Mouse (Mus musculus) embryonic stem cell, embryonic (primary cell): ENCODE measurements around the gene Ttc28.

Source experiments
- CTCF ChIA-PET, 4 experiments: fragments of 300-600 bp in 2 of 4; fragments of 350-600 bp in 2 of 4; sonication (Branson Sonifier 250); formaldehyde crosslinking; loops; one replicate each; lab custom pipeline; 2022; ENCODE audit warnings: inconsistent platforms in 2 of 4; lab: Charles Lee
- POLR2A ChIA-PET, 4 experiments: fragments of 300-600 bp in 2 of 4; fragments of 350-600 bp in 2 of 4; sonication (Branson Sonifier 250); formaldehyde crosslinking; loops; one replicate each; lab custom pipeline; 2022; ENCODE audit warnings: antibody characterized with exemption in 4 of 4, inconsistent platforms in 1 of 4; lab: Charles Lee

Gene Ttc28

DNA sequence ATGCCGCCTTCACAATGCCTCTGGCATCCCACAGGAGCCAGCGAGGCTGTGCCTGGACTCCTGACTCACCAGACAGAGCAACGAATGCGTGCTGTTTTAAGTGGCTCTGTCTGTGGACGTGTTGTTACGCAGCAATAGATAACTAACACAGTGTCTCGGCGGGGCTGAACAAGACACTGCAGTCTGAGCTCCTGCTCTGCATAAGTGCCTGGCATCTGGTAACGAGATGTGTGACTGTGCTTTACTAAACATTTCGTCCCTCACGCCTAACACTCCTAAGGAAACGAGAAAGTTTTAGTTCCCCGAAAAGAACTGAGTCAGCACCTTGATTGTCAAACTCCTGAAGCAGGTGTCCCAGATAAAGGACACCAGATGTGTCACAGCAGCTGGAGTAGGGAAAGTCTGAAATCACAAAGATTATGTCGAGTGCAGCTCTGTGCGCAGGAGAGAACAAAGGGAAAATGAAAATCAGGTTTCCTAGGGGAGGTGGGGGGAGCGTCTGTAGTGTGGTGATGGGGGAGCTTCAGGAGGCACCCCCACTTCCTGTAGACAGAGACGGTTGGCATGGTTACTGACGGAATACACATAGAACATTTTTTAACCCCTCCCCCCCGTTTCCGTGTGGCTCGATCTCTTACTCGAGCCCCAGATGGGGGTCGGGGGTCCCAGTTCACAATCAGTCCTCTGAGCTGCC lies 280.2 kb downstream of the Ttc28 start:
- ChIA-PET POLR2A (interaction anchor here (0.6 to 2.3 kb wide), 20 partner anchors 8 to 1696 kb away, joined by 3 to 8 read pairs (median 4); no protein-coding TSS in a partner anchor), CTCF (interaction anchor here in 3 of 4 experiments (0.5 to 1.4 kb wide), 4 partner anchors 48 to 326 kb away, joined by 3 to 5 read pairs (median 4); no protein-coding TSS in a partner anchor)

DNA sequence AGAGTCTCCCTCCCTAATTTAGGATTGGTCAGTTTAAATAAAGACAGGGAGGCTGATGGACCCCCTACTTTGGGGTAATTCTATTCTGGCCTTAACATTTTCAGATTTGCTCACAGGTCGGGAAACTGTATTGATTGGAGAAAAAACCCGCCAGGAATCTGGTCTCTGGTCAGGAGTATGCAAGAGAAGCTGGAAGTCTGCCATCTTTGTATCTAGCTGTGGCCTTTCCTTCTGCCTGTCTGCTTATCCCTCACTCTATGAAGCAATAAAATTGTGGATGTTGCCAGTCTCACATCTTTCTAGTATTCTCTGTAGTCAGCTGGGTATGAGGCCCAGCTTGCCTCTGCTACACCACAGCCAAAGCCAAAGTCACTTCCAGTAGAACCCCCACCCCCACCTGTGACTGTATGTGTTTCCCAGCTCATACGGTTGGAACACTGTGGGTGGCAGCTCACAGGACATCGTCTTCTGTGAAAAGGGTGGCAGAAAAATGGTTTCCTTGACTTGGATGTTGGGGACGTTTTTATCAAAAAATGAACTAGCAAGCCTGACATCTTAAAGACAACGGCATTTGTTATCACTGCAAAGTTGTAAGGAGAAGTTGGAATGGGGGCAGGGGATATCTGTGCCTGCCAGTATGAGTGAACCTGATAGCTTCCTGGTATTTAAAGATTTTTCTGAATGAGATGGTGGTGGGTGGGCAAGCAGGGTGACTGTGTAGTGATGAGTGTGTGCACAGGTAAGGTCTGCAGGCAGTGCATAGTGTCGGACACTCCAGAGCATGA lies 281.7 kb downstream of the Ttc28 start:
- POLR2A ChIA-PET = interaction anchor here in 2 of 4 experiments (0.6 to 2.3 kb wide), 7 partner anchors 8 to 724 kb away, joined by 3 to 8 read pairs (median 3); no protein-coding TSS in a partner anchor
- CTCF ChIA-PET = interaction anchor here in 1 of 4 experiments (1.2 kb wide), 1 partner anchor 107 kb away, joined by 5 read pairs; no protein-coding TSS in a partner anchor

DNA sequence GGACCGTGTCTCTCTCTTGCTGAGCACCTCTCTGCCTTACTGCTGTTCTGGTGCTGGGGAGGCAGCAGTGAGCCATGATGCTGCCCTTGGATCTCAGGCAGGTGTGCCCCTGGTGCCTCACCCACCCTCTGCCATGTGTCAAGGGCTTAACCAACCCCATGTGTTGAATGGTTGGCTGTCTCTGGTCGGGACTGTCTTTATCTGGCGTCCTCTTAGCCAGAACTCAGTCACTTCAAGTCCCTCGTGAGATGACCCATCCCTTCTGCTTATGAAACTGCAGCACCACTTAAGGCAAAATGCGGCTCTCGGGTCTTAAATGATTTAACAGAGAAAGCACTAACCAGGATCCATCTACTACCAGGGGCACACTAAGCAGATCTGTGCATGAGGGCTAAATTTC lies 283.3 kb downstream of the Ttc28 start:
- CTCF ChIA-PET = interaction anchor here in 1 of 4 experiments (0.6 kb wide), 1 partner anchor 60 kb away, joined by 3 read pairs; no protein-coding TSS in a partner anchor
- POLR2A ChIA-PET = no interaction called here

DNA sequence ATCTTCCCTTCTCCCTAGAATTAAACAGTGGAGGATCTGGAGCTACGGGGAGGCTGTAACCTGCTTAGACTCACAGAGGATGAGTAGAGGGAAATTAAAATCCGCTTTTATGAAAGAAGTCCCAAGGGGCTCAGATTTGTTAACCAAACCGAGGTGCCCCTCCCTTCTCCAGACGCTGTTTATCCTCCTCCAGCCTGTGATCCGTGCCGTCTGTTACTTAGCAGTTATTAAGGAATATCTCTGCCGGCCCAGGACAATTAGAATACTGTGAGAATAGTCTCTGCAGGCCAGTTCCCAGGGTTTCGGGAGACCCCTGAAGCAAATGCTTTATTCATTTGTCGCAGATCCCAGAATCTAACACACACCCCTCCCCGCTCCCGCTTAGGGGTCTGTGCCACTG lies 283.8 kb downstream of the Ttc28 start:
- ChIA-PET POLR2A (no interaction called here), CTCF (no interaction called here)

DNA sequence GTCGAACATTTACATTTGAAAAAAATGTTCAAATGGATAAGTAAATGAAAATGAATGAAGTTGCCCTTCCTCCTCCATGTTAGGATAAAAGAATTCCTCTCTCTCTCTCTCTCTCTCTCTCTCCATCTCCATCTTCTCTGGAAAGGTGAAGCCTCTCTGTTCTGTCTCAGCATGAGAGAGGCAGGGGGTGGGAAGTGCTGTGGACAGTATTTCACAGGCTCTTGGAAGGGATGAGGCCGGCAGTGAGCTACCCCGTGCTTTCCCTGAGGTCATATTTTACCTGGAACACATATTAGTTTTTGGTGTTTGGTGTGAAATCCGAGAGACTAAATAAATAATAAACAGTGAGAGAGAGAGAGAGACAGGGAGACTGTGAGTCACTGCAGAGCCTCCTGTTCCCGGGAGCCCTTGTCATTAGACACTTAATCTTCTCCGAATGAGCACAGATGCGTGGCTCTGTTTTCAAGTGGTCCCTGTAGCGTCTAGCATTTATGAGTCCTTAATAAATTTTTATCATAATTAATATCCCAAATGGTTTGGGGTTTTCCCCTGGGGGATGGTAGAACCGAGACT lies 284.8 kb downstream of the Ttc28 start:
- POLR2A ChIA-PET = no interaction called here

DNA sequence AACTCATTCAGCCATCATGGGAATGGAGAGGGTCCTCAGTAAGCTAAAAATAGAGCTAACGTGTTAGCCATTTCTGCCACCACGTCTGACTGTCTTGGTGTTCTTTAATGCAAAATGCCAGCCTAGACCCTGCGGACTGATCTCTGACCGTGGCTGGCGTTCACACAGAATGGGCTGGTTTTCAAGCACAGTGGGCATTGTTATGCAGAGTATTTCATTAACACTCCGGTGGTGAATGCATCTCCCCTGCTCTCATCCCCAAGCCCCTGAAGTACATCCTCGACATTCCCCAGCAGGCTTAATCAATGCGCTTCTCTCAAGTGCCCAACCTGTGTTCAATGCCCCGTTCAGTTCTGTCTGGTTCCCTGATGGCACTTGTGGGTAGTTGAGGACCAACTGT lies 290.8 kb downstream of the Ttc28 start:
- POLR2A ChIA-PET = interaction anchor here in 1 of 4 experiments (0.6 to 1.4 kb wide), 4 partner anchors 9 to 38 kb away, joined by 3 to 6 read pairs (median 3); no protein-coding TSS in a partner anchor
- CTCF ChIA-PET = interaction anchor here in 1 of 4 experiments (0.6 kb wide), 1 partner anchor 452 kb away, joined by 4 read pairs; no protein-coding TSS in a partner anchor

More for the DNA sequence above, 284.8 kb downstream of the Ttc28 start:
- CTCF ChIA-PET = no interaction called here

DNA sequence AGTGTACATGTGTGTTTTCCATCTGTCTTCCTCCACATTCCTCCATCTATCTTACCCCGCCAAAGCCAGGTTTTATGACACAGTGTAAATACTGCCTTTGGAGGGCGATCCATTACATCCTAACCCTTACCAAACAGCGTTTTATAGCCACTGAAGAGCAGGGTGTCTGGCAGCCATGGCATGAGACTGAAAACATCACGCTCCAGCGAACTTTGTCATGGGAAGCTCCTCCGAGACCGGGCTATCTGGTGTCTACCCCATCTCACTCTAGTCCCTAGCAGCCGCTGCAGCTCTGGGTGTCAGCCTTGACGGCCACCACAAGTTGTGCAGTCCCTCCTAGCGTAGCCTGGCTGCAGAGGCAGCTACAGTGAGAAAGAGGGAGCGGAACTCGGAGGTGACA lies 295.8 kb downstream of the Ttc28 start:
- POLR2A ChIA-PET = interaction anchor here in 2 of 4 experiments (0.5 to 0.7 kb wide), 2 partner anchors 11 to 82 kb away, joined by 3 read pairs; no protein-coding TSS in a partner anchor
- CTCF ChIA-PET = interaction anchor here in 1 of 4 experiments (1.8 kb wide), 1 partner anchor 12 kb away, joined by 5 read pairs; no protein-coding TSS in a partner anchor

DNA sequence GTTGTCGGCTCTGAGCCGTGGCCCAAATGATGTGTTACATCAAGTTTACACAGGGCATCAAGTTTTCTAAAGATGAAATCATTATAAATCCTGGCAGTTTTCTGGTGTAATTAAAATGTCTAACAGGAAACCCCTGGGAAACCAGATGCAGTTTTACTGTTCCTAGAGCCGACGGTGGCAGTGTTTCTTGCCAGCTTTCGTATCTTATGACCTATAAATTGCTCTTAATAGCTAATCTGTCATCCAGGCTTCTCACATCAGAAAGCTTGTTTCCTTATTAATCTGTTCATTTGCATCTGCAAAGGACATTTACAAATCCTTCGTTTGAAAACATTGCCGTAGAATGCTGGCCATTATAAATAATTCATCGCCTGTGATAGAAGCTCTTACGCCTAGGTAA lies 296.2 kb downstream of the Ttc28 start:
- CTCF ChIA-PET = interaction anchor here in 1 of 4 experiments (1.8 kb wide), 1 partner anchor 11 kb away, joined by 5 read pairs; no protein-coding TSS in a partner anchor

DNA sequence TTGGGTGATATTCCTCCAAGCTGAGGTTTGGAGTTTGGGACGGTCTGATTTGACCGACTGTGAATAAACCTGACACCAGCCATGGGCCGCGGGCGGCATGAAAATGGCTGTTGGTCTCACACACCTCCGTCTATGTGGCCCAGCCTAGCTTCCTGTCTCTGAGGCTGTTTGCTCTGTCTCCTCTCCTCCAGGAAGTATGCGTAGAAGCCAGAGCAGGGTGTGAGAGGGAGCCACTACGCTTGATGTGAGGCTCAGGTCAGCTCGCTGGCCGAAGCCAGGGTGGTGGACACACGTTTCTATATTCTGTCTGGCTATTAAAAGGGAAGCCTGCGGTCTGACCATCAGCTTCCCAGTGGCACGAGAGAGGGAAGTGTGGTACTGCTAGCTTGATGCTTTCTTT lies 296.8 kb downstream of the Ttc28 start:
- POLR2A ChIA-PET = no interaction called here
- CTCF ChIA-PET = interaction anchor here in 1 of 4 experiments (1.6 to 1.8 kb wide), 2 partner anchors 11 to 93 kb away, joined by 4 to 5 read pairs; no protein-coding TSS in a partner anchor

More for the DNA sequence above, 296.2 kb downstream of the Ttc28 start:
- POLR2A ChIA-PET = interaction anchor here in 2 of 4 experiments (0.5 to 0.7 kb wide), 2 partner anchors 11 to 81 kb away, joined by 3 read pairs; no protein-coding TSS in a partner anchor

DNA sequence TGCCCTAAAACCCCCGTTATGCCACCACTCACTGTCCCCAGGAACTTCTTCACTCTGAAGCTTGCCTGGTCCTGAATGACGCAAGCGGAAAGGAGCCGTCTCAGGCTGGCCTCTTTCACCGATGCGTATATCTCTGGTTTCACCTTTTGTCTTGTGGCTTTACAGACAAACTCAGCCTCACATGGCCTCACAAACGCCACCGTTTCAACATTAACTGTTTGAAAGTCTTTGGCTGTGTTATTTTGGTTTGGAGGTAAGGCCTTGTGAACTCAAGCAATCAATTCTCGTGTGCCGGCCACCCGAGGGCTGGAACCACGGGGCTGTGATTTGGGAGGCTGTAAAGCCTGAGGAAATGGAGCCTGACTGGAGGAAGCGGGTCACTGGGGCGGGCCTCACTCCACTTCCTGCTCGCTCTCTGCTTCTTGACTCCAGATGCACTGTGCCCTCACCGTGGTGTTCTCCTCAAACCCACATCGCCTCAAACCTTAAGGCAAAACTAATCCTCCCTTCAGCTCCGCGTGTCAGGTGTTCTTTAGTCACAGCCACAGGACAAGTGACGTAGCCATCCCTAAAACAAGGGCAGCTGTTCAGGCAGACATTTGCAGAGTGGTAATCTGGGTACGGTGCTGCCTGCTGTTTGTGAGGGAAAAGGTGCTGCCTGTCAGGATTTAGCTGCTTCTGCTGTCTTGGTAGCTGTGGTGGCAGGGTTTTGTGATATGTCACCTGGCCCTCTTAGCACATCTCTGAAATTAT lies 298.9 kb downstream of the Ttc28 start:
- CTCF ChIA-PET = interaction anchor here in 1 of 4 experiments (1.2 to 1.8 kb wide), 2 partner anchors 8 to 30 kb away, joined by 3 to 5 read pairs; no protein-coding TSS in a partner anchor

DNA sequence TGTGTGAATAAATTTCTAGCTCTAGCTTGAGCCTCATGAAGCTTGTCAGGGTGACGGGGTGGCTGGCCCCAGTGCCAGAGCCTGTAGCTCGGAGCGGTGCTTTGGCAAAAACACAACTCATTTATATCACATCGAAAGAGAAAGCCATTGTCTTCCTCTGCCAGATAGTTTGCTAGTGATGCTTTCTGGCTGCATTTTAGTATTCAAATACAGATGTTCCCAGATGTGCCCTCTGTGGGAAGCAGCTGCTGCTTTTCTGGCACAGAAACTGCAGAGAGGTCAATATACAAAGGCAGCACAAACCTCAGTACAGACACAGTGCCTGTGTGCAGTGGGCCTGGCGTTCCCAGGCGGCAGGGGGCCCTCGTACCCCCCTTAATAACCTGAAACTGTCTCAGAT lies 300.0 kb downstream of the Ttc28 start:
- ChIA-PET POLR2A (interaction anchor here in 1 of 4 experiments (1.5 kb wide), 1 partner anchor 14 kb away, joined by 6 read pairs; no protein-coding TSS in a partner anchor), CTCF (interaction anchor here in 2 of 4 experiments (0.6 to 1.8 kb wide), 3 partner anchors 21 to 140 kb away, joined by 3 to 6 read pairs (median 5); no protein-coding TSS in a partner anchor)

More for the DNA sequence above, 298.9 kb downstream of the Ttc28 start:
- POLR2A ChIA-PET = interaction anchor here in 3 of 4 experiments (0.5 to 2.0 kb wide), 6 partner anchors 13 to 281 kb away, joined by 3 to 6 read pairs (median 4); no protein-coding TSS in a partner anchor

DNA sequence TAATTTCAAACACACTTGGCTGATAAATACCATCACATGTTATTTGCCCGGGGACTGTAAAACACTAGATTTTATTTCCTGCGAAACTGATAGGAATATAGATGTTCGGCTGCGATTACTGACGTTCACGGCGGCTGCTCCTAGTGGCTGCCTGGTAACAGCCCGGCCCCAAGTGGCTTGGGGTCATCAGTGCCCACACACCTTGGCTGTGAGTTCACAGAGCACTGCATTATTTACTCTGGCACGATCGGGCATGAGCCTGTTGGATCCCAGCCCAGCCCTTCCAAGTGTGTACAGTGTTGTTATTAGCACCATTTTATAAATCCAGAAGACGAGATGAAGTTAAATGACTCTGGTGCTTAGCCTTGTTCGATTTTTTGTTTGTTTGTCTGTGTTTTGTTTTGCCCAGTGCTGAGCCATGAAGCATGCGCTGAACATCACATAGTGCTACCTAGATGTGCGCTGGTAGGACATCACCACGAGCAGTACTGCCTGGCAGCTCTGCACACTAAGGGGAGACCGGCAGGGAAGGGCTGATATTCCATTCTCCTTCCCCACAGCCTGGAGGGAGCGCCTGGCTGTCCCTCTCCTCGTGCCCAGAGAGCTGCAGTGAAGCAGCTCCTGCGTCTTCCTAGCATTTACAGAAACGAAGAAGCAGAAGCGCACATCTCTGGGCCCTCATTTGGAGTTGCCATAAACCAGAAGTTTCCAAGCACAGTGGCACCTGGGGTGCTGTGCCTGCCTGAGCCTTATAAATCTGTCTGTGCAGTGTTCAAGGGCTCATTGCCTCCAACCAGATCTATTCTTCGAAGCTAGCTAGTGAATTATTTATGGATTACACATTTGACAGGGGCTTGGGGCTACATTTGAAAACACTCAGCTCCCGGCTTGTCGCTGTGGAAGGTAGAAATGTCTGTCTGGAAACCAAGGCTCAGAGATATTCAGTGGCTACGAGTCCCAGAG lies 300.8 kb downstream of the Ttc28 start:
- CTCF ChIA-PET = interaction anchor here in 3 of 4 experiments (0.6 to 1.8 kb wide), 5 partner anchors 13 to 809 kb away, joined by 3 to 5 read pairs (median 3); no protein-coding TSS in a partner anchor
- POLR2A ChIA-PET = interaction anchor here in 2 of 4 experiments (0.6 to 1.1 kb wide), 4 partner anchors 49 to 302 kb away, joined by 3 to 4 read pairs (median 4); no protein-coding TSS in a partner anchor

DNA sequence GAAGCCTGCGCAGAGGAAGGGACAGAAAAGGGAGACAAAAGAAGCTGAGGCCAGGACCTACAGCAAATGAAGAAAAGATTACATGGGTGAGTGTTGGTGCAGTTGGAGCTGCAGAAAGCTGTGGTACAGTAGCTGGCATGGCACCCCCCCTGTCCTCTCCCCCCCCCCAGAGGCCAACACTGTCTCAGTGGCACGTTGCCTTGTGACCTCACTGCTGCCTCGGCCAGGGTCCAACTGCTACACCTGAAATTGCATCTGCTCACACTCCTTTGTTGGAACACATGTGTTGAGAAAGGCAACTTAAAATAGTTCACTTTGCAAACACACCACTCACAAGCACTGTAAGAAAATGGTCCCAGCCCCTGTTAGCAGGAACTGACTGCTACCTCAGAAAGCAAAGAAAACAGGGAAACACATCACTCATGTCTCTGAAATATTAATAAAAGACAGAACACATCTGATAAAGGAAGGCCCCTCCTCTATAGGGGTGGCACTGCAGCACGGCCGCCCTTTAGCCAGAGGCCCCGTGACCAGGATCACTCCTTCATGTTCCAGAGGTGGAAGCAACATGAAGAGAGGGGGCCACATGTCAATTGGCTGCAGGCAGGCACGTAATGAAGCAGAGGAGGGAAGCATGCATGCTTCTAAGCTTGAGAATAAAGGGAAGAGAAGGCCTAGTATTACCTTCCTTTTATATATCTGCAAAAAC lies 301.8 kb downstream of the Ttc28 start:
- ChIA-PET POLR2A (interaction anchor here in 2 of 4 experiments (0.6 to 0.8 kb wide), 3 partner anchors 126 to 667 kb away, joined by 4 to 6 read pairs (median 4); no protein-coding TSS in a partner anchor), CTCF (interaction anchor here in 1 of 4 experiments (0.6 kb wide), 1 partner anchor 67 kb away, joined by 4 read pairs; no protein-coding TSS in a partner anchor)

DNA sequence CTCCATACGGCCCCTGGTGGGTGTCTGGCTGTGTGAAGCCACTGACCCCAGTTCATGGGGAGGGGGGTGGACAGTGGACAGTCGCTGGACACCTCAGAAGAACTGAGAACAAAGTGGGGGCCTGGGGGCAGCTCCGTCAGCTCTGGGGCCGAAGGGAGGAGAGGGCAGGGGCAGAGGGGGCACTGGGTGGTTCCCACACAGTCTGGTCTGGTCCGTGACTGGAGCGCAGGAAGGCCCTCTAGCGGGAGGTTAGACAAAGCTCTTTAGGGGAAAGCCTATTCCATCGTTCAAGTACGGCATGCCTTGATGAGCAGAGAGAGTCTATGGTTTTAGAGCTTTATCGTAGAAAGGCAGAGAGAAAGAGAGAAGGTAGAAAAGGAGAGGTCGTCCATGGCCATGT lies 307.0 kb downstream of the Ttc28 start:
- ChIA-PET CTCF (interaction anchor here (0.5 to 2.4 kb wide), 29 partner anchors 9 to 703 kb away, joined by 3 to 15 read pairs (median 4); no protein-coding TSS in a partner anchor), POLR2A (interaction anchor here (0.6 to 1.6 kb wide), 8 partner anchors 9 to 417 kb away, joined by 3 to 4 read pairs (median 4); partner anchors contain the start of gene Ep400 (in 1 of the 4))

DNA sequence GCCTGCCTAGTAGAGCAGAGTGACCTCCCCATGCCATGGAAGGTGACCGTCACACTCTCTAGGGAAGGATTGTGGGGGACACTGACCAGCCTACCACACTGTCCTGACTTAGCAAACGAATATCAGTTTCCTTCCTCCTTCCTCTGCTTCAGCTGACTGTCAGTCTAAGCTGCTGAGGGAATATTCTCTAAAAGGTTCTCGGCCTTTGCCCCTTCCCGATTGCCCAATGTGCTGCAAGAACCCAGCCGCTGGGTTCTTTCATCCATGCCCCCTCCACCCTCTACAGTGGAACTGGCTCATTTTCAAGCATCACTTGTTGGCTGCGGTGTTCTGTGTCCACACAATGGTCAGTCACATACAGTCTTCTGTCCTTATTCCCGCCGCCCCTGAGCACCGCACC lies 312.4 kb downstream of the Ttc28 start:
- ChIA-PET POLR2A (interaction anchor here in 1 of 4 experiments (0.6 kb wide), 1 partner anchor 56 kb away, joined by 4 read pairs; no protein-coding TSS in a partner anchor), CTCF (no interaction called here)
